Mouse (Mus musculus): ENCODE measurements around the gene Prrx1. TPM values are rescaled to one million over a fixed set of nuclear protein-coding genes. Genes with fewer than 3 reads are reported as not detected.

Gene Prrx1
- polyA plus RNA-seq, 1 experiment from 2014 or later = 0.13 TPM

DNA sequence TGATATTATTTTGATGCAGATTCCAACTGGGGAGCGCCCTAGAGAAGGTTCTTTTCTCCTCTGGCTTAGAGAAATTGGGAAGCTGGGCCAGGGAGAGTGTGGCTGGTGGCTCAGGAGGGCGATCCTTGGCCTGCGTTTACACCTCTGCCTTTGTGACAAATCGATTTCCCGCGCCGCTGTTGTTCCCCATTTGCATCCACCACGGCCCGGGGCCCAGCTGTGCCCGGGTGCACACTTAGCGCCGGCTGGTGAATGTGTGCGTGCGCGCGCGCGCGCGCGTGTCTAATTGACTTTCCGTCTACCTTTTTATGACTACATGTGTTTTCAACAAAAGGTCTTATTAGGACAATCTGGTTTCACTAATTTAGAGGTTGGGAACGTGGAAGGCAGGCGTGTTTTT lies 4.9 kb downstream of the Prrx1 start:
- Histone ChIP-seq H3K4me1 (ENCODE audit: insufficient read depth) (peaks cover 9% of the 10 kb centered on the region), H3K27ac (ENCODE audit: low read depth) (no peak overlapping the region), H3K4me2 (ENCODE audit: low read depth, low read length) (peak overlapping the region; percentile 38; the same call in 1 of the 2 replicates), H3K36me3 (replicated peaks; ENCODE audit: insufficient read depth, low read length) (no peaks in the 10 kb centered on the region), H3K4me3 (ENCODE audit: low read depth, low read length) (no peak overlapping the region; the same call in 1 of the 2 replicates), H3K27me3 (ENCODE audit: insufficient read depth, low read length) (peaks cover 55% of the 10 kb centered on the region), H3K9ac (replicated peaks) (no peak overlapping the region), H3K9me3 (ENCODE audit: low read length) (no peaks in the 10 kb centered on the region)
- WGBS (ENCODE audit: insufficient replicate concordance) = 3% methylated on average over 24 of the region's 24 CpGs
- DNase-seq (no peak), ATAC-seq (no peak)
- TF ChIP-seq CTCF (IDR thresholded peaks at IDR 0.05; ENCODE audit: low read depth) (no peak), EP300 (IDR thresholded peaks at IDR 0.05; ENCODE audit: low read depth) (no peak)

DNA sequence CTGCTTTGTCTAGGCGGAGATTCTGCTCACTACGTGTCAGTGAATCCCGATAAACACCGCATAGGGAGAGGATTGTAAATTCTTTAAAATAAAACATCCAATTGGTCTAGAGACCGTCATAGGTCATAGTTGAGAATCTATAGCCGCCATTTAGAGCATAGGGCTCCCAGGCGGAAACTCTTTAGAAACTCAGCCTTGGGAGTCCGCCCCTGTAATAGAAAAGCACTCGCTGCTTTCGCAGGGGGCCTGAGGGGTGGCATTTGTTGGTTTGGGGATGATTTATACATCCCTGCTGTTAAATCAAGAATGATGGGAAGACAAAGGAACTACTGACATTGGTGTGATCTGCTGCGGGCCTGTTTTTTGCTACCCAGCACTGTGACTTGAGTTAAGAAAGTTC lies 5.8 kb downstream of the Prrx1 start:
- Histone ChIP-seq H3K36me3 (replicated peaks; ENCODE audit: insufficient read depth, low read length) (no peaks in the 10 kb centered on the region), H3K4me1 (ENCODE audit: insufficient read depth) (peaks cover 7% of the 10 kb centered on the region), H3K4me2 (ENCODE audit: low read depth, low read length) (no peak overlapping the region), H3K27me3 (ENCODE audit: insufficient read depth, low read length) (peaks cover 47% of the 10 kb centered on the region), H3K27ac (ENCODE audit: low read depth) (no peak overlapping the region), H3K4me3 (ENCODE audit: low read depth, low read length) (no peak overlapping the region), H3K9ac (replicated peaks) (no peak overlapping the region), H3K9me3 (ENCODE audit: low read length) (no peaks in the 10 kb centered on the region)
- DNase-seq (no peak), ATAC-seq (no peak)
- WGBS (ENCODE audit: insufficient replicate concordance) = 46% methylated on average over 11 of the region's 11 CpGs
- no peak for TF ChIP-seq CTCF (IDR thresholded peaks at IDR 0.05; ENCODE audit: low read depth)
- TF ChIP-seq EP300 (IDR thresholded peaks at IDR 0.05; ENCODE audit: low read depth) = no peak

DNA sequence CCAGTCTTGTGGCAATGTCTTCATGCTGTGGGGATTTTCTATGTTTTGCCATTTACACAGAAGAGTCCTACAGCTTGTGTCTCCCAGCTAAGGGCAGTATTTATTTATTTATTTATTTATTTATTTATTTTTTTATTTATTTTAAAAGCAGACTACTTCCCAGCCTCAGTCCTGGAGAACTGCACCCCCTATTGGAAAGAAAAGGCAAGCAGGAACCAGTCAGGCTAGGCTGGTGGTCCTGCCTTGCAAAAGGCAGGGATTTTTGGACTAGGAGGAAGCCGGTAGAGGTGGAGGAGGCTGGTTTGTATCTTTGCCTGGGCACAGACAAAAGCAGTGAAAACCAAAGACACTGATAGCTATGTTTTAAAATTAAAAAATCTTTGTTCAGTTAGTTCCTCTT lies 7.6 kb downstream of the Prrx1 start:
- WGBS (ENCODE audit: insufficient replicate concordance) = 45% methylated on average over 1 of the region's 1 CpGs
- Histone ChIP-seq H3K4me2 (ENCODE audit: low read depth, low read length) (no peak overlapping the region), H3K4me1 (ENCODE audit: insufficient read depth) (no peaks in the 10 kb centered on the region), H3K9ac (replicated peaks) (no peak overlapping the region), H3K27me3 (ENCODE audit: insufficient read depth, low read length) (peaks cover 31% of the 10 kb centered on the region), H3K27ac (ENCODE audit: low read depth) (no peak overlapping the region), H3K4me3 (ENCODE audit: low read depth, low read length) (no peak overlapping the region), H3K9me3 (ENCODE audit: low read length) (no peaks in the 10 kb centered on the region), H3K36me3 (replicated peaks; ENCODE audit: insufficient read depth, low read length) (no peaks in the 10 kb centered on the region)
- DNase-seq = no peak
- no peak for ATAC-seq
- no peak for TF ChIP-seq EP300 (IDR thresholded peaks at IDR 0.05; ENCODE audit: low read depth)
- TF ChIP-seq CTCF (IDR thresholded peaks at IDR 0.05; ENCODE audit: low read depth) = 0 out of 2 replicates have a peak, but pooled peaks have one; percentile 1

DNA sequence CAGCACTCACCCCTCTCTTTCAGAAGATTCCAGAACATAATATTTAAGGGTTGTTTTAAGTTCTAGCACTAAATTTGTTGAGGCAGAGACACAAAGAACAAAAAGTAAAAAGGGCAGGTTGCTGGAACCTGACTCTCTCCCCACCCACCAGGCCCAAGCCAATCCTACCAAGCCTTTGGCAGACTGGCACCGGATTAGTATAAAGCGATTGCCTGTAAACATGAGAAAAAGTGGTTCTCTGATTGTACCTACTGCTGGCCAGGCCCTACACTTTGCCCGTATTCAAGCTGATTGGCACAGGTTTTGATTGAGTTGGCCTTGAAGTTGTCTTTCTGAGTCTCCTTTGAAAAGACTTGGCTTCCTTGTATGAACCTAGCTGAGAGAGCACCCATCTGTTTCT lies 8.7 kb downstream of the Prrx1 start:
- H3K27ac ChIP-seq (ENCODE audit: low read depth) = no peak overlapping the region
- H3K36me3 ChIP-seq (replicated peaks; ENCODE audit: insufficient read depth, low read length) = no peaks in the 10 kb centered on the region
- TF ChIP-seq CTCF (IDR thresholded peaks at IDR 0.05; ENCODE audit: low read depth) = no peak
- H3K9me3 ChIP-seq (ENCODE audit: low read length) = no peaks in the 10 kb centered on the region
- no peak overlapping the region for H3K9ac ChIP-seq (replicated peaks)
- H3K4me3 ChIP-seq (ENCODE audit: low read depth, low read length) = no peak overlapping the region
- DNase-seq = no peak
- ATAC-seq = no peak
- H3K4me2 ChIP-seq (ENCODE audit: low read depth, low read length) = no peak overlapping the region
- 85% methylated on average over 3 of the region's 3 CpGs for WGBS (ENCODE audit: insufficient replicate concordance)
- peaks cover 21% of the 10 kb centered on the region for H3K27me3 ChIP-seq (ENCODE audit: insufficient read depth, low read length)
- no peaks in the 10 kb centered on the region for H3K4me1 ChIP-seq (ENCODE audit: insufficient read depth)

DNA sequence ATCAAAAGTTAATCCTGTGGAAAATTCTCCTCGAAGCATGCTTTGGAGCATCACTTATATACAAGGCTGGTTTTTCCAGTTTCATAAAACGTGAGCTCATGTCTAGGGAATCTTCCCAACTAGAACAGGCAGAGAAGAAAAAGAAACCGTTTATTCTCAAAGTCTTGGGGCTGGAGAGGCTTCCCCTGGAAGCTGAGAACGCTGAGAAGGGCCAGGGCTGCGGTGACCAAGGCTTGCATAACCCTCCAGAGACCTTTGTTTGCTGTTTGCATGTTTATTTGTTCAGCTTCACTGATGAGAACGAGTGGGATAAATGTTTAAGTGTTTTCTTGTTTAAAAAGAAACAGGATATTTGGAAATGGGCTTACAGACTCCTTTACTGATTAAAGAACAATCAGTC lies 11.2 kb downstream of the Prrx1 start:
- H3K36me3 ChIP-seq (replicated peaks; ENCODE audit: insufficient read depth, low read length) = no peaks in the 10 kb centered on the region
- peaks cover under 1% of the 10 kb centered on the region for H3K27me3 ChIP-seq (ENCODE audit: insufficient read depth, low read length)
- H3K4me2 ChIP-seq (ENCODE audit: low read depth, low read length) = no peak overlapping the region
- TF ChIP-seq EP300 (IDR thresholded peaks at IDR 0.05; ENCODE audit: low read depth) = no peak
- TF ChIP-seq CTCF (IDR thresholded peaks at IDR 0.05; ENCODE audit: low read depth) = no peak
- ATAC-seq (no peak), DNase-seq (no peak)
- WGBS (ENCODE audit: insufficient replicate concordance) = 25% methylated on average over 6 of the region's 6 CpGs
- no peaks in the 10 kb centered on the region for H3K9me3 ChIP-seq (ENCODE audit: low read length)
- H3K4me1 ChIP-seq (ENCODE audit: insufficient read depth) = no peaks in the 10 kb centered on the region
- H3K4me3 ChIP-seq (ENCODE audit: low read depth, low read length) = no peak overlapping the region
- H3K9ac ChIP-seq (replicated peaks) = no peak overlapping the region
- H3K27ac ChIP-seq (ENCODE audit: low read depth) = no peak overlapping the region

DNA sequence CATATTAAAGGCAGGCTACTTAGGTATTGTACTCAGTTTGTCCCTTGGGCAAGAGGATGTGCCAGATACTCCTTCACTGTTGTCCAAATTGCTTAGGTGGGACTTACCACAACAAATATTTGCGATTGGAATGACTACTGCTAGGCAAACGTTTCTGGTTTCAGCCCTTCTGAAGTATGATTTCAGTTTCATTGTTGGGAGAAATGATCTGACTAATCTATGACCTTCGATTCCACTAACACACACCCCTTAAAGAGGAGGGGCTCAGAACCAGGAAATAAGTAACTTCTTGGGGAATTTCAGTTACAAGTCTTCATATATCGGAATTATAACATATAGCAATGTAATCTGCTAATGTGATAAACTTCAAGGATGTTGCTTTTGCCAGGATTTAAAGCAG lies 20.4 kb downstream of the Prrx1 start:
- ATAC-seq = no peak
- TF ChIP-seq EP300 (IDR thresholded peaks at IDR 0.05; ENCODE audit: low read depth) (no peak), CTCF (IDR thresholded peaks at IDR 0.05; ENCODE audit: low read depth) (no peak)
- WGBS (ENCODE audit: insufficient replicate concordance) = 66% methylated on average over 4 of the region's 4 CpGs
- H3K4me2 ChIP-seq (ENCODE audit: low read depth, low read length) = no peak overlapping the region
- no peak for DNase-seq
- H3K27me3 ChIP-seq (ENCODE audit: insufficient read depth, low read length) = no peaks in the 10 kb centered on the region
- no peaks in the 10 kb centered on the region for H3K9me3 ChIP-seq (ENCODE audit: low read length)
- H3K4me1 ChIP-seq (ENCODE audit: insufficient read depth) = no peaks in the 10 kb centered on the region; the same call in 1 of the 2 replicates
- H3K36me3 ChIP-seq (replicated peaks; ENCODE audit: insufficient read depth, low read length) = no peaks in the 10 kb centered on the region
- no peak overlapping the region for H3K27ac ChIP-seq (ENCODE audit: low read depth)
- H3K9ac ChIP-seq (replicated peaks) = no peak overlapping the region
- H3K4me3 ChIP-seq (ENCODE audit: low read depth, low read length) = no peak overlapping the region

DNA sequence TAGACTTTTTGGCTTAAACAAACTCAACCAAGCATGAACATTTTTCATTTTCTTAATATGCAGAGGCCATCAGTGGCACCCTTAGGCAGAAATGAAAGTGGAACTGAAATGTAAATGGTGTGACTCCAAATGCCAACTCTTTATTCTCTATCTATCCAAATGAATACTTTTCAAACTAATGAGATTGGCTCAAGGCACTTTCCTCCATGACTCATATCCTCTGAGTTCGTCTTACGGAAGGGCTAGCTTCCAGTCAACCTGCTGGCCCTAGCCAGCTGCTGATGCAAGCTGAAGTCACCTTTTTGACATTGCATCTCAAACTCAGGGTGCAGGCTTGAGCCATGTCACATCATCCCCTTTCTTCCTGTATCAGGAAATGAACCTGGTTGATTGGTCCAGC lies 21.6 kb downstream of the Prrx1 start:
- 81% methylated on average over 2 of the region's 2 CpGs for WGBS (ENCODE audit: insufficient replicate concordance)
- Histone ChIP-seq H3K9ac (replicated peaks) (no peak overlapping the region), H3K27me3 (ENCODE audit: insufficient read depth, low read length) (no peaks in the 10 kb centered on the region), H3K4me1 (ENCODE audit: insufficient read depth) (no peaks in the 10 kb centered on the region; the same call in 1 of the 2 replicates), H3K4me3 (ENCODE audit: low read depth, low read length) (no peak overlapping the region), H3K9me3 (ENCODE audit: low read length) (no peaks in the 10 kb centered on the region), H3K4me2 (ENCODE audit: low read depth, low read length) (no peak overlapping the region), H3K27ac (ENCODE audit: low read depth) (no peak overlapping the region), H3K36me3 (replicated peaks; ENCODE audit: insufficient read depth, low read length) (no peaks in the 10 kb centered on the region)
- TF ChIP-seq EP300 (IDR thresholded peaks at IDR 0.05; ENCODE audit: low read depth) (no peak), CTCF (IDR thresholded peaks at IDR 0.05; ENCODE audit: low read depth) (no peak)
- no peak for DNase-seq
- no peak for ATAC-seq
